Mouse (Mus musculus) CH12.LX (cell line): ENCODE data around the gene Thtpa.

Source experiments
- E2F4 ChIP-seq: IDR thresholded peaks from 2 replicates; pipeline ENCODE4 v1.6.1; 2011; ENCODE audit warnings: low read depth, low read length, improper control_type of control experiment; ENCODE audit not compliant: insufficient replicate concordance
- POLR2A ChIP-seq: IDR thresholded peaks from 2 replicates; pipeline ENCODE4 v1.6.1; 2011; ENCODE audit warnings: low read depth, mild to moderate bottlenecking, improper control_type of control experiment, low read length
- USF2 ChIP-seq: conservative IDR thresholded peaks from 2 replicates; pipeline ENCODE4 v1.6.1; 2011; ENCODE audit warnings: low read depth, low read length, improper control_type of control experiment

- TF ChIP-seq USF2 (no peak), E2F4 (no peak), POLR2A (peak; percentile 66)
Observed at GRCm38 (mm10) chr14:55146829-55147401, 52.3 kb downstream of the Thtpa start.
